In genomic region chr10:76332040-76332439, GRCm38 (mm10) we compare ENCODE assay signal across 16 mouse cellular contexts.
"Had no signal": no experiment of that assay in that cellular context is flagged by ENCODE, and none has a peak within 500 bp of the region (broad histone marks: within the 10 kb centered on the region; RNA-seq: fewer than 3 reads in every experiment).

No protein-coding gene starts in this region.

- H3K27me3 ChIP-seq: limb, embryonic 12.5 days; limb, embryonic 15.5 days; midbrain, embryonic 12.5 days; midbrain, embryonic 15.5 days; neural tube, embryonic 12.5 days; neural tube, embryonic 15.5 days had no signal

- H3K4me1 ChIP-seq: limb, embryonic 12.5 days; midbrain, embryonic 15.5 days had no signal

- DNase-seq: kidney, adult 2 months; kidney, postnatal 25 days; left cerebral cortex, postnatal 4 days; liver, postnatal 0 days; lung, embryonic 14.5 days; thymus, adult 18-20 months; thymus, postnatal 36 days had no signal

- H3K4me3 ChIP-seq: limb, embryonic 12.5 days; limb, embryonic 15.5 days; midbrain, embryonic 12.5 days; midbrain, embryonic 15.5 days; neural tube, embryonic 12.5 days; neural tube, embryonic 15.5 days had no signal

- H3K27ac ChIP-seq: kidney, postnatal 0 days; limb, embryonic 12.5 days; limb, embryonic 15.5 days; liver, embryonic 14.5 days; macrophage; midbrain, embryonic 12.5 days; midbrain, embryonic 15.5 days; neural tube, embryonic 12.5 days; neural tube, embryonic 15.5 days had no signal
